Mouse (Mus musculus): ENCODE results near the gene Tab1. TPM values are rescaled to one million over a fixed set of nuclear protein-coding genes. Genes with fewer than 3 reads are reported as not detected.

Tab1 gene
- polyA plus RNA-seq, 1 experiment from 2014 or later: 28.0 TPM

DNA sequence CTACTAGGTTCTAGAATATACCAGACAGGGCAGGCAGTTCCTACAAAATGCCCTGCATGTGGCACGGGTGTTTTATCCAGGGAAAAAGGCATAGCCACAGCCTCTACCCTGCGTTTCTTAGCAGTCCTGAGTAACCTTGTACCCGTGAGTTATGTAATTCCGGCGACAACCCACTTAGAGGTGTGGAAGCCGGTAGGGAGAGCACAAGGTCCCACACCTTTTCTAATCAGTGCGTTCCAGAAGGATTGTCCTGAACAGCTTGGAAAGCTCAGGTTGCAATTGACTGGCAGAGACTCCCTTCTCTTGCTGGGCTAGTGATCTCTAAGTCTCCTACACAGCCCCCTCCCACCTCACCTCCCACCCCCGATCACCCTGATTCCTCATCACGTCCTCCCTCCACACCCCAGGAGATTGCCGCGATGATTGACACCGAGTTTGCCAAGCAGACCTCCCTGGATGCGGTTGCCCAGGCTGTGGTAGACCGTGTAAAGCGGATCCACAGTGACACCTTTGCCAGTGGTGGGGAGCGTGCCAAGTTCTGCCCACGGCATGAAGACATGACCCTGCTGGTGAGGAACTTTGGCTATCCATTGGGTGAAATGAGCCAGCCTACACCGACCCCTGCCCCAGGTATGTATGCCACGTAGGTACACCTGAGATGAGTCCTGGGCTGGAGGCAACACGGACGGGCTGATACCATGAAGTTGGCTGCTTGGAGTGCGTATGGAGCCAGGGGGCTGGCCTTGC, 24.4 kb downstream of the Tab1 start:
- no peak overlapping the region for H3K9ac ChIP-seq (ENCODE audit: low read length)
- no peaks in the 10 kb centered on the region for H3K27me3 ChIP-seq (ENCODE audit: control insufficient read depth, insufficient read depth, low read length)
- 86% methylated on average over 22 of the region's 22 CpGs for WGBS
- no peak for ATAC-seq (ENCODE audit: insufficient number of reproducible peaks, insufficient read depth, low FRiP score, low read depth)
- H3K4me1 ChIP-seq (ENCODE audit: control insufficient read depth in 2 of 2, insufficient read depth in 2 of 2, low read length in 2 of 2): peaks cover 4 to 8% of the 10 kb centered on the region in 2 experiments; a peak in 2 of 4 replicates
- peaks cover 99% of the 10 kb centered on the region for H3K36me3 ChIP-seq (ENCODE audit: control insufficient read depth, insufficient read depth, low read length)
- H3K9me3 ChIP-seq (ENCODE audit: control insufficient read depth, low read length): no peaks in the 10 kb centered on the region
- H3K4me2 ChIP-seq (ENCODE audit: low read length): no peak overlapping the region
- no peak overlapping the region for H3K4me3 ChIP-seq (ENCODE audit: control insufficient read depth in 1 of 2, insufficient read depth in 1 of 2, low read depth in 1 of 2, low read length in 2 of 2)
- no peak overlapping the region for H3K27ac ChIP-seq (replicated peaks in 1 of 2; ENCODE audit: control insufficient read depth in 1 of 2, insufficient read depth in 1 of 2, low read depth in 2 of 2, low read length in 2 of 2)

DNA sequence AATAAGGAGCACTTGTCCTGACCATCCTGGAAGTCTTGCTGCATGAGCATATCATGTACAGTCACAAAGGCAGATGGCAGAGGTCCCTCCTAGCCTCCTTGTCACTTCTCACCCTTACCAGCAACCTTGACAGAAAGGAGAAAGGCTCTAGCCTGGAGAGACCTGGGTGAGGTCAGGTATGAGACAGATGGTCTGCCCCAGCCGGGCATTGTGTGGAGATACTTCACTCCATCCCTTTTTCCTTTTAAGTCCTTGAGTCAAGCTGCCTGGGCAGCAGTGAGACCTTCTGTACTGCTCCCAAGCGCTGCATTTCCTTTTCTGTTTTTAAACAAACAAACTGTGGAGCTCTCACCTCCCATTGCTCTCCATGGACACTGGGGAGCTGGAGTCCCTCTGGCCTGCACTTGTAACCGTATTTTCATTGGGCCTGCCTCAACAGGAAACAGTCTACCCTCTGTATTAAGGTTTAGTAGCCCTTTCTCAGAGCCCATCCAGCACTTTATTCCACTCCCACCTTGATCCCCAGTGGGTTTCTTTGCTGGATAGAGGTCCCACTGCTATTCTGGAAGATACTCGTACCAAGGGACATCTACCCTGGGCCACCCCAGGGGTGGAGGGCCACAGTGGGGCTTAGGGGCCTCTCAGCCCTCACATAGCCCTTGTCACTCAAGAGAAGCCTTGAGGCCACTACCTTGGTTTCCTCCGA, 25.2 kb downstream of the Tab1 start:
- H3K27ac ChIP-seq (replicated peaks in 1 of 2; ENCODE audit: control insufficient read depth in 1 of 2, insufficient read depth in 1 of 2, low read depth in 2 of 2, low read length in 2 of 2): no peak overlapping the region
- no peak overlapping the region for H3K9ac ChIP-seq (ENCODE audit: low read length)
- peaks cover 3 to 8% of the 10 kb centered on the region in 2 experiments; a peak in 2 of 4 replicates for H3K4me1 ChIP-seq (ENCODE audit: control insufficient read depth in 2 of 2, insufficient read depth in 2 of 2, low read length in 2 of 2)
- H3K9me3 ChIP-seq (ENCODE audit: control insufficient read depth, low read length): no peaks in the 10 kb centered on the region
- H3K36me3 ChIP-seq (ENCODE audit: control insufficient read depth, insufficient read depth, low read length): peaks cover 99% of the 10 kb centered on the region
- H3K27me3 ChIP-seq (ENCODE audit: control insufficient read depth, insufficient read depth, low read length): no peaks in the 10 kb centered on the region
- WGBS: 65% methylated on average over 5 of the region's 5 CpGs
- no peak overlapping the region for H3K4me2 ChIP-seq (ENCODE audit: low read length)
- H3K4me3 ChIP-seq (ENCODE audit: control insufficient read depth in 1 of 2, insufficient read depth in 1 of 2, low read depth in 1 of 2, low read length in 2 of 2): no peak overlapping the region
- no peak for ATAC-seq (ENCODE audit: insufficient number of reproducible peaks, insufficient read depth, low FRiP score, low read depth)

DNA sequence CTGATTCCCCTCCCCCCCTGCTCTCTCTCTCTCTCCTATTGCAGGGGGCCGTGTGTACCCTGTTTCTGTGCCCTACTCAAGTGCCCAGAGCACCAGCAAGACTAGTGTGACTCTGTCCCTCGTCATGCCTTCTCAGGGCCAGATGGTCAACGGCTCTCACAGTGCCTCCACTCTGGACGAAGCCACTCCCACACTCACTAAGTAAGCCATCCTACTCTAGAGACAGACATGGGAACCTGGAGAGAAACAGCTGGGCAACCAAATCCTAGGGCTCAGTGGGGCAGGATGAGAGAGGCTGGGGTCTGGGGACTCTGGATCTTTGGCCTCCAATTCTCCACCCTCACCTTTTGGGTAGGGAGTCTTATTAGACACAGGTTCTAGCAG, 25.8 kb downstream of the Tab1 start:
- WGBS: 46% methylated on average over 4 of the region's 4 CpGs
- Histone ChIP-seq H3K27me3 (ENCODE audit: control insufficient read depth, insufficient read depth, low read length) (no peaks in the 10 kb centered on the region), H3K4me3 (ENCODE audit: control insufficient read depth in 1 of 2, insufficient read depth in 1 of 2, low read depth in 1 of 2, low read length in 2 of 2) (no peak overlapping the region), H3K27ac (replicated peaks in 1 of 2; ENCODE audit: control insufficient read depth in 1 of 2, insufficient read depth in 1 of 2, low read depth in 2 of 2, low read length in 2 of 2) (no peak overlapping the region), H3K9me3 (ENCODE audit: control insufficient read depth, low read length) (no peaks in the 10 kb centered on the region), H3K4me2 (ENCODE audit: low read length) (no peak overlapping the region), H3K9ac (ENCODE audit: low read length) (no peak overlapping the region), H3K36me3 (ENCODE audit: control insufficient read depth, insufficient read depth, low read length) (peaks cover 94% of the 10 kb centered on the region), H3K4me1 (ENCODE audit: control insufficient read depth in 2 of 2, insufficient read depth in 2 of 2, low read length in 2 of 2) (peaks cover 3 to 8% of the 10 kb centered on the region in 2 experiments; a peak in 2 of 4 replicates)
- no peak for ATAC-seq (ENCODE audit: insufficient number of reproducible peaks, insufficient read depth, low FRiP score, low read depth)

DNA sequence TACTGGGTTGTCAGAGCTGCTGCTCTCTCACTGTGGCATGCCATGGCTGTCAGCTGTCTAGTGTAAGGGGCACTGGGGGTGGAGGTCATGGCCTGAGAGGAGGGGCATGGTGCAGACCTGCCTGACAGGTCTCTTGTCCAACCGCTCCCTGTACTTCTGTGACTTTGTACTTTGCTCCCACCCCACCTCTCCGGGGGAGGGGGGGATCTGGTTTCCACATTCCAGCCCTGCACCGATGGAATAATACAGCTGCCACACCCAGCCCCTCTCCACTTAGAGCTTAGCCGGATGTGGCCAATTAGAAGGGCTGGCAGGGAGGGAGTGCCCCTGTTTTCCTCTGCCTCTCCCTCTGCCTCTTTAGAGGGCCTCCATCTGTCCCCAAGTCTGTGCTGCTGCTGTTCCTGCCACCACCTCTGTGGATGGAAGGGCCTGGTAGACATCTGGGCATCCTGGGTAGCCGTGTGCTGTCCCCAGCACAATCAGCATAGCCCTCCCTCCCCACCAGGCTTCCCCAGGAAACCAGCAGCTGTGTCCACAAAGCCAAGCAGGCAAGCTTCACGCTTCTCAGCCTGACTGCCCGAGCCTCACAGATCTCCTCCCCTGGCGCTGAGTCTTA, 26.5 kb downstream of the Tab1 start:
- no peak overlapping the region for H3K4me3 ChIP-seq (ENCODE audit: control insufficient read depth in 1 of 2, insufficient read depth in 1 of 2, low read depth in 1 of 2, low read length in 2 of 2)
- no peaks in the 10 kb centered on the region for H3K27me3 ChIP-seq (ENCODE audit: control insufficient read depth, insufficient read depth, low read length)
- ATAC-seq (ENCODE audit: insufficient number of reproducible peaks, insufficient read depth, low FRiP score, low read depth): no peak
- no peak overlapping the region; a peak in 1 of 4 replicates for H3K27ac ChIP-seq (replicated peaks in 1 of 2; ENCODE audit: control insufficient read depth in 1 of 2, insufficient read depth in 1 of 2, low read depth in 2 of 2, low read length in 2 of 2)
- H3K4me1 ChIP-seq (ENCODE audit: control insufficient read depth in 2 of 2, insufficient read depth in 2 of 2, low read length in 2 of 2): peaks cover 3 to 8% of the 10 kb centered on the region in 2 experiments; a peak in 2 of 4 replicates
- H3K4me2 ChIP-seq (ENCODE audit: low read length): no peak overlapping the region
- H3K9ac ChIP-seq (ENCODE audit: low read length): no peak overlapping the region
- H3K36me3 ChIP-seq (ENCODE audit: control insufficient read depth, insufficient read depth, low read length): peaks cover 87% of the 10 kb centered on the region
- H3K9me3 ChIP-seq (ENCODE audit: control insufficient read depth, low read length): no peaks in the 10 kb centered on the region
- 26% methylated on average over 8 of the region's 8 CpGs for WGBS

DNA sequence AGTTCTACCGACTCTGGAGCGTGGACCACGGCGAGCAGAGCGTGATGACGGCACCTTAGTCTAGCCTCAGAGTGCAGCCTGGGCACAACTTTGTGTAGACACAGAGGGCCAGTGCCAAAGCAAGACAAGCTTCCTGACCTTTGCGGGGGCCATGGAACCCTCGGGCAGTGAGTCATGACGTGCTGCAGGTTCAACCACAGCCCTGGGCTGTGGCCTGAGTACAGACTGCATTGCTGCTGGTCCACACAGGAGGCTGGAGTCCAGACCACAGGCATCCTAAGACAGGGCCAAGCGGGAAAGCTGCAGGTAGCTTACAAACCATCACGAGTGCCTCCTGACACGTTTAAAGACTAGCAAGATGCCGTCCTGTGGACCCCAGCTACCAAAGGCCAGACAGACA, 27.3 kb downstream of the Tab1 start:
- WGBS: 90% methylated on average over 13 of the region's 13 CpGs
- Histone ChIP-seq H3K9ac (ENCODE audit: low read length) (no peak overlapping the region), H3K36me3 (ENCODE audit: control insufficient read depth, insufficient read depth, low read length) (peaks cover 78% of the 10 kb centered on the region), H3K4me3 (ENCODE audit: control insufficient read depth in 1 of 2, insufficient read depth in 1 of 2, low read depth in 1 of 2, low read length in 2 of 2) (no peak overlapping the region), H3K9me3 (ENCODE audit: control insufficient read depth, low read length) (no peaks in the 10 kb centered on the region), H3K4me1 (ENCODE audit: control insufficient read depth in 2 of 2, insufficient read depth in 2 of 2, low read length in 2 of 2) (peaks cover 3 to 8% of the 10 kb centered on the region in 2 experiments; a peak in 2 of 4 replicates), H3K27me3 (ENCODE audit: control insufficient read depth, insufficient read depth, low read length) (no peaks in the 10 kb centered on the region), H3K4me2 (ENCODE audit: low read length) (no peak overlapping the region), H3K27ac (replicated peaks in 1 of 2; ENCODE audit: control insufficient read depth in 1 of 2, insufficient read depth in 1 of 2, low read depth in 2 of 2, low read length in 2 of 2) (no peak overlapping the region)
- ATAC-seq (ENCODE audit: insufficient number of reproducible peaks, insufficient read depth, low FRiP score, low read depth): no peak

DNA sequence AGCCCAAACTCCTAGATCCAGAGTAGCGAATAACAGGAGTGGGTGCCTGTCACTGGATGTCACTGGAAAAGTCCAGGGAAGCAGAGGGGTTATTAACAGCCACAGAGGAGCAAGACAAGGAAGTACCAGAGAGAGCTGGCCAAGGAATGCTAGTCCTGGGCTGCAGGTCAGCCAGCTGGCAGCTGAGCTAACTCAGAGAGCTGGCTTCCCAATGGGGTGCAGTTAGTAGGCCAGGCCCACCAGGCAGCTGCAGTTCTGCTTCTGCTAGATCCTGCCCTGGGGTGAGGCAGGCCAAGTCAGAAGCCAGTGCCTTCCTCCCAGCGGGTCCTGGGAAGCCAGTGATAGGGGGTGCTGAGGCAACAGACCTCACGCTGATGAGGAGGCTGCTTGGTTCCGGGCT, 27.8 kb downstream of the Tab1 start:
- H3K27ac ChIP-seq (replicated peaks in 1 of 2; ENCODE audit: control insufficient read depth in 1 of 2, insufficient read depth in 1 of 2, low read depth in 2 of 2, low read length in 2 of 2): no peak overlapping the region

DNA sequence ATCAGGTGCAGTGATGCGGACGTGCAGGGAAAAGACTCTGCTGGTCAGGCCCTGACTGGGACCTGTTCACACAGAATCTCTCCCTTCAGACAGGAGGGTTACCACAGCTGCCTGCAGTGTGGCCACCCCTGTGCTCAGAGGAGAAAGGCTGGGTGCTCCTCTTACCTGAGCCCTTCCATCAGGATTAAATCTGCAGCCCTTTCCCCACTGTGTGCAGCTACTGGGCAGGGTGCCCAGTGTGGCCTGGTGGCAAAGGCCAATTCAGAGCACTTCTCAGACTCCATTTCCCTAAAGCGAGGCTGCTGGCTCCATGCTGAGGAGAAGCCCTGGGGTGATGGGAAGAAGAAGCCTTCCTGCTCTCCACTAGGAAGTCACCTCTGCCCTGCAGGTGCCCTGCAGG, 28.3 kb downstream of the Tab1 start:
- H3K9me3 ChIP-seq (ENCODE audit: control insufficient read depth, low read length): no peaks in the 10 kb centered on the region
- H3K9ac ChIP-seq (ENCODE audit: low read length): no peak overlapping the region
- ATAC-seq (ENCODE audit: insufficient number of reproducible peaks, insufficient read depth, low FRiP score, low read depth): no peak
- peaks cover 69% of the 10 kb centered on the region for H3K36me3 ChIP-seq (ENCODE audit: control insufficient read depth, insufficient read depth, low read length)
- H3K4me2 ChIP-seq (ENCODE audit: low read length): no peak overlapping the region
- no peak overlapping the region for H3K27ac ChIP-seq (replicated peaks in 1 of 2; ENCODE audit: control insufficient read depth in 1 of 2, insufficient read depth in 1 of 2, low read depth in 2 of 2, low read length in 2 of 2)
- 87% methylated on average over 3 of the region's 3 CpGs for WGBS
- no peak overlapping the region for H3K4me3 ChIP-seq (ENCODE audit: control insufficient read depth in 1 of 2, insufficient read depth in 1 of 2, low read depth in 1 of 2, low read length in 2 of 2)
- peaks cover 3 to 8% of the 10 kb centered on the region in 2 experiments; a peak in 2 of 4 replicates for H3K4me1 ChIP-seq (ENCODE audit: control insufficient read depth in 2 of 2, insufficient read depth in 2 of 2, low read length in 2 of 2)
- no peaks in the 10 kb centered on the region for H3K27me3 ChIP-seq (ENCODE audit: control insufficient read depth, insufficient read depth, low read length)

More for the DNA sequence above, 27.8 kb downstream of the Tab1 start:
- Histone ChIP-seq H3K4me1 (ENCODE audit: control insufficient read depth in 2 of 2, insufficient read depth in 2 of 2, low read length in 2 of 2) (peaks cover 3 to 8% of the 10 kb centered on the region in 2 experiments; a peak in 2 of 4 replicates), H3K36me3 (ENCODE audit: control insufficient read depth, insufficient read depth, low read length) (peaks cover 73% of the 10 kb centered on the region), H3K4me2 (ENCODE audit: low read length) (no peak overlapping the region), H3K4me3 (ENCODE audit: control insufficient read depth in 1 of 2, insufficient read depth in 1 of 2, low read depth in 1 of 2, low read length in 2 of 2) (no peak overlapping the region), H3K27me3 (ENCODE audit: control insufficient read depth, insufficient read depth, low read length) (no peaks in the 10 kb centered on the region), H3K9ac (ENCODE audit: low read length) (no peak overlapping the region), H3K9me3 (ENCODE audit: control insufficient read depth, low read length) (no peaks in the 10 kb centered on the region)
- WGBS: 95% methylated on average over 4 of the region's 4 CpGs
- no peak for ATAC-seq (ENCODE audit: insufficient number of reproducible peaks, insufficient read depth, low FRiP score, low read depth)
